Mouse (Mus musculus): ENCODE measurements at regions not wholly inside any gene's neighbourhood (a gene's known extent, or its start where the extent isn't known, plus 50 kb on each side); places are given as distances from the start of the nearest gene placed in this dataset.

- H3K4me3 ChIP-seq (ENCODE audit: low read depth, low read length) = no peak overlapping the region
- H3K9me3 ChIP-seq (ENCODE audit: control insufficient read depth, low read depth, low read length) = no peaks in the 10 kb centered on the region; the same call in 1 of the 2 replicates
- no peaks in the 10 kb centered on the region for H3K36me3 ChIP-seq (ENCODE audit: control insufficient read depth, insufficient read depth, low read length)
- no peak overlapping the region for H3K4me2 ChIP-seq (replicated peaks; ENCODE audit: low read depth, low read length)
- H3K9ac ChIP-seq (replicated peaks; ENCODE audit: low read depth, low read length) = no peak overlapping the region
- 92% methylated on average over 3 of the region's 3 CpGs for WGBS
- no peak for ATAC-seq (ENCODE audit: insufficient number of reproducible peaks, insufficient read depth, low FRiP score, low read depth)
- H3K27ac ChIP-seq (ENCODE audit: low read length) = no peak overlapping the region
- no peaks in the 10 kb centered on the region for H3K27me3 ChIP-seq (ENCODE audit: control insufficient read depth, insufficient read depth, low read length)
- H3K4me1 ChIP-seq (ENCODE audit: control insufficient read depth, insufficient read depth, low read length) = no peaks in the 10 kb centered on the region
Measured at GRCm38 (mm10) chr13:97558884-97559283, 201.5 kb downstream of the Gm10260 start.

DNA sequence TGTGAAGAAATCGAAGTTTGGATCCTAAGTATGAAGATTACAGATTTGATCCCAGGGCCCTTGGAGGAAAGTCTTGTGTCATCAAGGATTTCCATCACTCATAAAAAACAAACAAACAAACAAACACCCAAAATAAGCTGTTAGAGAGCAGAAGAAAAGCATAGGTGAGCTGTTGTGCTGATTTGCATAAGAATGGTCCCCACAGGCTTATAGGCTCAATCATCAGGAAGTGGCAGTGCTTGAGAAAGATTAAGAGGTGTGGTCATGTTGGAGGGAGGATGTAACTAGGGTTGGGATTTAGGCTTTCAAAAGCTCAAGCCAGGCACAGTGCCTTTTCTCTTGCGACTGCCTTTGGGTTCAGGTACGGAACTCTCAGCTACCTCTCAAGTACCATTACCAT, 205.1 kb downstream of the Gm10260 start:
- Histone ChIP-seq H3K4me3 (ENCODE audit: low read depth, low read length) (no peak overlapping the region), H3K27me3 (ENCODE audit: control insufficient read depth, insufficient read depth, low read length) (no peaks in the 10 kb centered on the region), H3K27ac (ENCODE audit: low read length) (no peak overlapping the region), H3K9me3 (ENCODE audit: control insufficient read depth, low read depth, low read length) (no peaks in the 10 kb centered on the region; the same call in 1 of the 2 replicates), H3K4me2 (replicated peaks; ENCODE audit: low read depth, low read length) (no peak overlapping the region), H3K36me3 (ENCODE audit: control insufficient read depth, insufficient read depth, low read length) (no peaks in the 10 kb centered on the region), H3K4me1 (ENCODE audit: control insufficient read depth, insufficient read depth, low read length) (no peaks in the 10 kb centered on the region), H3K9ac (replicated peaks; ENCODE audit: low read depth, low read length) (no peak overlapping the region)
- ATAC-seq (ENCODE audit: insufficient number of reproducible peaks, insufficient read depth, low FRiP score, low read depth) = no peak
- WGBS = 86% methylated on average over 3 of the region's 3 CpGs

- H3K9ac ChIP-seq (replicated peaks; ENCODE audit: low read depth, low read length) = no peak overlapping the region
- no peaks in the 10 kb centered on the region for H3K27me3 ChIP-seq (ENCODE audit: control insufficient read depth, insufficient read depth, low read length)
- H3K27ac ChIP-seq (ENCODE audit: low read length) = no peak overlapping the region
- no peak overlapping the region for H3K4me2 ChIP-seq (replicated peaks; ENCODE audit: low read depth, low read length)
- H3K9me3 ChIP-seq (ENCODE audit: control insufficient read depth, low read depth, low read length) = no peaks in the 10 kb centered on the region; the same call in 1 of the 2 replicates
- no peak for ATAC-seq (ENCODE audit: insufficient number of reproducible peaks, insufficient read depth, low FRiP score, low read depth)
- no peaks in the 10 kb centered on the region for H3K36me3 ChIP-seq (ENCODE audit: control insufficient read depth, insufficient read depth, low read length)
- no peaks in the 10 kb centered on the region for H3K4me1 ChIP-seq (ENCODE audit: control insufficient read depth, insufficient read depth, low read length)
- 55% methylated on average over 5 of the region's 5 CpGs for WGBS
- H3K4me3 ChIP-seq (ENCODE audit: low read depth, low read length) = no peak overlapping the region
Measured at GRCm38 (mm10) chr13:97554601-97555000, 205.8 kb downstream of the Gm10260 start.

DNA sequence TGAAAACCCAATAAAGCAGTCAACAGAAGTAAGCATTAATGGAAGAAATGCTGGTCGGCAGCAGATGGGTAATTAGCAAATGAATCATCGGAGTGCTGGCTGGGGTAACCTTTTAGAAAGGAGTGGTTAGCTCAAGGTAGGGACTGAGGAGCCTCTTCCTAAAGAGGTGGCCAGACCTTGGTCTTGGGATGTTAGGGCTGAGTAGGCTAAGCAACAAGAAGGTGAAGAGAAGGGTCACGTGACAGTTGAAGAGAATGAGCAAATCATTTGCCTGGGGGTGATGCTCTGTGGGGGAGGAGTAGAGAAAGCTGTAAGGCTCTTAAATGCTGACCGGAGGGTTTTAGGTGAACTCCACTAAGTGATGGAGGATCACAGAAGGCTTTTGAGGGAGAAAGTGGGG, 208.2 kb downstream of the Gm10260 start:
- Histone ChIP-seq H3K9ac (replicated peaks; ENCODE audit: low read depth, low read length) (no peak overlapping the region), H3K9me3 (ENCODE audit: control insufficient read depth, low read depth, low read length) (no peaks in the 10 kb centered on the region), H3K4me3 (ENCODE audit: low read depth, low read length) (no peak overlapping the region), H3K36me3 (ENCODE audit: control insufficient read depth, insufficient read depth, low read length) (no peaks in the 10 kb centered on the region), H3K4me2 (replicated peaks; ENCODE audit: low read depth, low read length) (no peak overlapping the region), H3K27me3 (ENCODE audit: control insufficient read depth, insufficient read depth, low read length) (no peaks in the 10 kb centered on the region), H3K27ac (ENCODE audit: low read length) (no peak overlapping the region), H3K4me1 (ENCODE audit: control insufficient read depth, insufficient read depth, low read length) (peaks cover 18% of the 10 kb centered on the region)
- no peak for ATAC-seq (ENCODE audit: insufficient number of reproducible peaks, insufficient read depth, low FRiP score, low read depth)
- WGBS = 73% methylated on average over 4 of the region's 4 CpGs

DNA sequence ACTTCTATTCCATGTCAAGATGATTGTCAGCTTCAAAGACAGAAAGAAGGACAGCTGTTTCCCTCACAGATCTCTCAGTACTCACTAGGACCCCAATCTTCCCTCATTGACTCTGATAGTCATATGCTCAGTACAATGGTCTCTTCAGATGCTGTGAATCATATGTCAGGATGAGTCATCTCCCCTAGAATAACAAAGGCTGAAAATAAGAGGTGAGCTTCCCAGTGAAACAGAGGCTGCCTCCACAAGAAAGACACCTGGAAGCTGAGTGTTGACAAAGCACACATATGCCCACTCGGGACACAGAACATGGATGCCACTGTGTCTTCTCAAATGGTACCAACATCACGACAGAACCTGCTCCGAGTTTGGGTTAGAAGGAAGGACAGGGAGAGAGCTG, 209.6 kb downstream of the Gm10260 start:
- H3K36me3 ChIP-seq (ENCODE audit: control insufficient read depth, insufficient read depth, low read length) = no peaks in the 10 kb centered on the region
- no peak overlapping the region for H3K4me2 ChIP-seq (replicated peaks; ENCODE audit: low read depth, low read length)
- H3K4me1 ChIP-seq (ENCODE audit: control insufficient read depth, insufficient read depth, low read length) = peaks cover 21% of the 10 kb centered on the region
- no peaks in the 10 kb centered on the region for H3K9me3 ChIP-seq (ENCODE audit: control insufficient read depth, low read depth, low read length)
- no peak overlapping the region for H3K27ac ChIP-seq (ENCODE audit: low read length)
- H3K27me3 ChIP-seq (ENCODE audit: control insufficient read depth, insufficient read depth, low read length) = no peaks in the 10 kb centered on the region
- no peak for ATAC-seq (ENCODE audit: insufficient number of reproducible peaks, insufficient read depth, low FRiP score, low read depth)
- H3K4me3 ChIP-seq (ENCODE audit: low read depth, low read length) = no peak overlapping the region
- H3K9ac ChIP-seq (replicated peaks; ENCODE audit: low read depth, low read length) = no peak overlapping the region
- WGBS = 87% methylated on average over 3 of the region's 3 CpGs

- WGBS = 77% methylated on average over 5 of the region's 5 CpGs
- no peak overlapping the region for H3K4me2 ChIP-seq (replicated peaks; ENCODE audit: low read depth, low read length)
- H3K36me3 ChIP-seq (ENCODE audit: control insufficient read depth, insufficient read depth, low read length) = no peaks in the 10 kb centered on the region
- H3K9me3 ChIP-seq (ENCODE audit: control insufficient read depth, low read depth, low read length) = no peaks in the 10 kb centered on the region
- no peak for ATAC-seq (ENCODE audit: insufficient number of reproducible peaks, insufficient read depth, low FRiP score, low read depth)
- no peaks in the 10 kb centered on the region for H3K27me3 ChIP-seq (ENCODE audit: control insufficient read depth, insufficient read depth, low read length)
- H3K4me3 ChIP-seq (ENCODE audit: low read depth, low read length) = no peak overlapping the region
- no peak overlapping the region for H3K9ac ChIP-seq (replicated peaks; ENCODE audit: low read depth, low read length)
- no peak overlapping the region for H3K27ac ChIP-seq (ENCODE audit: low read length)
- H3K4me1 ChIP-seq (ENCODE audit: control insufficient read depth, insufficient read depth, low read length) = peaks cover 21% of the 10 kb centered on the region
Measured at GRCm38 (mm10) chr13:97550172-97550571, 210.3 kb downstream of the Gm10260 start.

DNA sequence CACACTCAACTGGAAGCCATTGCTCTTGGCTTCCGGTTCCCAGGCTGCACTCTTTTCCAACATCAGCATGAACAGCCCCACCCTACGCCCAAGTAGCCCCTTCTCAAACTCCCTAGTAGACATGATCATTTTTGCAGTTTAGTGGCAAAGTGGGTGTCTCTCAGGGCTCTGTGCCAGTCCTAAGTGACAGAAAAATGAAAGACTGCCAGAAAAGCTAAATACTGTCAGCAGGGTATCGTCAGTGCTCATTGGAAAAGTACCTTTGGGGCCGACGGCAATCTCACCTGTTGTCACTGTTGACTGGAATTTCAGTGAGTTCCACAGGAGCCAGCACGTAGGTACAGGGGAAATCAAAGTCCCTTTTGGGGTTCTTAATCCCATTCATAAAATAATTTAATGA, 211.0 kb downstream of the Gm10260 start:
- Histone ChIP-seq H3K9me3 (ENCODE audit: control insufficient read depth, low read depth, low read length) (no peaks in the 10 kb centered on the region), H3K4me2 (replicated peaks; ENCODE audit: low read depth, low read length) (no peak overlapping the region), H3K36me3 (ENCODE audit: control insufficient read depth, insufficient read depth, low read length) (no peaks in the 10 kb centered on the region), H3K27ac (ENCODE audit: low read length) (peak overlapping the region; percentile 86; the same call in 1 of the 2 replicates), H3K27me3 (ENCODE audit: control insufficient read depth, insufficient read depth, low read length) (no peaks in the 10 kb centered on the region), H3K9ac (replicated peaks; ENCODE audit: low read depth, low read length) (no peak overlapping the region), H3K4me3 (ENCODE audit: low read depth, low read length) (no peak overlapping the region), H3K4me1 (ENCODE audit: control insufficient read depth, insufficient read depth, low read length) (peaks cover 21% of the 10 kb centered on the region)
- ATAC-seq (ENCODE audit: insufficient number of reproducible peaks, insufficient read depth, low FRiP score, low read depth) = no peak
- 89% methylated on average over 6 of the region's 6 CpGs for WGBS

GRCm38 (mm10) chr13:97548527-97548977, 211.9 kb downstream of the Gm10260 start:
- no peaks in the 10 kb centered on the region for H3K27me3 ChIP-seq (ENCODE audit: control insufficient read depth, insufficient read depth, low read length)
- H3K9me3 ChIP-seq (ENCODE audit: control insufficient read depth, low read depth, low read length) = no peaks in the 10 kb centered on the region
- ATAC-seq (ENCODE audit: insufficient number of reproducible peaks, insufficient read depth, low FRiP score, low read depth) = peak; percentile 67; the same call in 1 of the 2 replicates
- H3K4me2 ChIP-seq (replicated peaks; ENCODE audit: low read depth, low read length) = no peak overlapping the region
- WGBS = 3% methylated on average over 9 of the region's 9 CpGs
- H3K36me3 ChIP-seq (ENCODE audit: control insufficient read depth, insufficient read depth, low read length) = no peaks in the 10 kb centered on the region
- peaks cover 21% of the 10 kb centered on the region for H3K4me1 ChIP-seq (ENCODE audit: control insufficient read depth, insufficient read depth, low read length)
- H3K9ac ChIP-seq (replicated peaks; ENCODE audit: low read depth, low read length) = no peak overlapping the region
- no peak overlapping the region for H3K4me3 ChIP-seq (ENCODE audit: low read depth, low read length)
- H3K27ac ChIP-seq (ENCODE audit: low read length) = peak overlapping the region; percentile 86

- Histone ChIP-seq H3K27ac (ENCODE audit: low read length) (no peak overlapping the region), H3K9ac (replicated peaks; ENCODE audit: low read depth, low read length) (no peak overlapping the region), H3K4me2 (replicated peaks; ENCODE audit: low read depth, low read length) (no peak overlapping the region), H3K36me3 (ENCODE audit: control insufficient read depth, insufficient read depth, low read length) (no peaks in the 10 kb centered on the region), H3K4me1 (ENCODE audit: control insufficient read depth, insufficient read depth, low read length) (peaks cover 21% of the 10 kb centered on the region), H3K27me3 (ENCODE audit: control insufficient read depth, insufficient read depth, low read length) (no peaks in the 10 kb centered on the region), H3K9me3 (ENCODE audit: control insufficient read depth, low read depth, low read length) (no peaks in the 10 kb centered on the region), H3K4me3 (ENCODE audit: low read depth, low read length) (no peak overlapping the region)
- no peak for ATAC-seq (ENCODE audit: insufficient number of reproducible peaks, insufficient read depth, low FRiP score, low read depth)
- 66% methylated on average over 5 of the region's 5 CpGs for WGBS
Measured at GRCm38 (mm10) chr13:97546936-97547335, 213.5 kb downstream of the Gm10260 start.
